Mouse (Mus musculus): ENCODE data around the gene Knstrn. TPM values are rescaled to one million over a fixed set of nuclear protein-coding genes. Genes with fewer than 3 reads are reported as not detected.

The Knstrn gene
- polyA plus RNA-seq, 2 experiments from 2014 or later = 23.7 to 30.8 TPM

GRCm38 (mm10) chr2:118902051-118903025 is 88.5 kb downstream of the Knstrn start:
- ATAC-seq = no peak

- ATAC-seq = no peak
Observed at GRCm38 (mm10) chr2:118903333-118903741, 89.5 kb downstream of the Knstrn start.

Other genes starting within 250 kb of the Knstrn start
- gene Bub1b, start 215.8 kb upstream of the Knstrn start, polyA plus RNA-seq (2017; shearing (Covaris generic)) = 10 to 100 TPM; 11.4 to 18.8 TPM
- not detected for gene Pak6, start 150.7 kb upstream of the Knstrn start, polyA plus RNA-seq (2017; shearing (Covaris generic))
- gene Ankrd63, start 110.0 kb upstream of the Knstrn start, polyA plus RNA-seq (2017; shearing (Covaris generic)) = not detected
- 10 to 100 TPM; 17.4 to 20.2 TPM for gene Plcb2, start 85.6 kb upstream of the Knstrn start, polyA plus RNA-seq (2017; shearing (Covaris generic))
- gene Inafm2, start 68.2 kb upstream of the Knstrn start, polyA plus RNA-seq (2017; shearing (Covaris generic)) = 10 to 100 TPM; 19.8 to 27.2 TPM
- not detected for gene Ccdc9b, start 51.3 kb upstream of the Knstrn start, polyA plus RNA-seq (2017; shearing (Covaris generic))
- not detected for gene Phgr1, start 41.2 kb upstream of the Knstrn start, polyA plus RNA-seq (2017; shearing (Covaris generic))
- under 1 TPM in 1 of 2 experiments, not detected in 1; 0.25 TPM for gene Disp2, start 34.3 kb upstream of the Knstrn start, polyA plus RNA-seq (2017; shearing (Covaris generic))
- 10 to 100 TPM; 37.3 to 58.1 TPM for gene Ivd, start 48.0 kb downstream of the Knstrn start, polyA plus RNA-seq (2017; shearing (Covaris generic))
- gene Bahd1, start 86.4 kb downstream of the Knstrn start, polyA plus RNA-seq (2017; shearing (Covaris generic)) = 1 to 10 TPM; 3.6 TPM
- gene Chst14, start 112.5 kb downstream of the Knstrn start, polyA plus RNA-seq (2017; shearing (Covaris generic)) = 1 to 10 TPM; 1.3 to 1.5 TPM
- gene Ccdc32, start 215.4 kb downstream of the Knstrn start, polyA plus RNA-seq (2017; shearing (Covaris generic)) = 10 to 100 TPM; 20.5 to 21.3 TPM
- 1 to 10 TPM; 2.3 to 2.4 TPM for gene Rpusd2, start 220.8 kb downstream of the Knstrn start, polyA plus RNA-seq (2017; shearing (Covaris generic))
- gene Knl1, start 233.1 kb downstream of the Knstrn start, polyA plus RNA-seq (2017; shearing (Covaris generic)) = 10 to 100 TPM; 17.4 to 18.1 TPM

Data from activated CD4-positive, CD25-positive, alpha-beta regulatory T cell, adult 4 months (primary cell).